Mouse (Mus musculus) CH12.LX (cell line): ENCODE measurements around the gene Rnf32. TPM values are rescaled to one million over a fixed set of nuclear protein-coding genes. Genes with fewer than 3 reads are reported as not detected.

Source experiments
- DNase-seq: peaks from one replicate; pipeline ENCODE4 v3.0.0-alpha.2; 2013; ENCODE audit errors: extremely low read depth
- H3K27ac ChIP-seq: 2 replicates; pipeline ENCODE4 v1.5.1; 2012; ENCODE audit warnings: low read depth, mild to moderate bottlenecking, control low read depth, moderate library complexity; ENCODE audit not compliant: insufficient read depth
- H3K27me3 ChIP-seq: replicated peaks from 2 replicates; pipeline ENCODE3; 2012; ENCODE audit warnings: inconsistent platforms
- H3K36me3 ChIP-seq, 2 experiments: replicated peaks in 1 of 2; 2 replicates each; pipeline versions ENCODE3 to v1.6.1; 2012; ENCODE audit warnings: inconsistent platforms in 1 of 2, low read length in 1 of 2, mild to moderate bottlenecking in 1 of 2, mixed read lengths in 1 of 2, moderate library complexity in 1 of 2; ENCODE audit not compliant: control insufficient read depth in 1 of 2, insufficient read depth in 1 of 2
- H3K4me1 ChIP-seq, 2 experiments: 2 replicates each; pipeline ENCODE4 v1.6.1; 2012; ENCODE audit warnings: inconsistent platforms in 1 of 2, moderate library complexity in 1 of 2; ENCODE audit not compliant: insufficient read depth in 2 of 2, control insufficient read depth in 1 of 2
- H3K4me2 ChIP-seq: 2 replicates; pipeline ENCODE4 v1.6.1; 2012; ENCODE audit warnings: low read depth, mild to moderate bottlenecking, control low read depth; ENCODE audit not compliant: poor library complexity, insufficient read depth, severe bottlenecking
- H3K4me3 ChIP-seq, 3 experiments: fragments of 150-350 bp in 1 of 3; sonication (generic) in 1 of 3; replicated peaks in 1 of 3; 2 replicates each; pipeline versions ENCODE3 to v1.5.1; 2011 to 2012; ENCODE audit warnings: low read depth in 2 of 3, low read length in 2 of 3, mild to moderate bottlenecking in 2 of 3, moderate library complexity in 2 of 3, control low read depth in 1 of 3, improper control_type of control experiment in 1 of 3, inconsistent platforms in 1 of 3, mixed read lengths in 1 of 3; ENCODE audit not compliant: poor library complexity in 1 of 3
- H3K79me2 ChIP-seq: replicated peaks from 2 replicates; pipeline ENCODE4 v1.6.1; 2012; ENCODE audit warnings: mild to moderate bottlenecking, moderate library complexity; ENCODE audit not compliant: control insufficient read depth, poor library complexity, insufficient read depth, severe bottlenecking; ENCODE audit errors: extremely low read depth
- H3K9ac ChIP-seq: 2 replicates; pipeline ENCODE4 v1.6.1; 2012; ENCODE audit warnings: low read depth, mild to moderate bottlenecking, control low read depth, moderate library complexity; ENCODE audit not compliant: insufficient read depth
- H3K9me3 ChIP-seq: replicated peaks from 2 replicates; pipeline ENCODE3; 2012; ENCODE audit warnings: low read length, inconsistent platforms, mixed read lengths
- CHD1 ChIP-seq: IDR thresholded peaks from 2 replicates; pipeline ENCODE4 v1.6.1; 2012; ENCODE audit warnings: low read depth, low read length, improper control_type of control experiment, inconsistent platforms
- CHD2 ChIP-seq: IDR thresholded peaks from 2 replicates; pipeline ENCODE4 v1.6.1; 2011; ENCODE audit warnings: low read length, improper control_type of control experiment
- GABPA ChIP-seq: IDR thresholded peaks from 2 replicates; pipeline ENCODE4 v1.6.1; 2012; ENCODE audit warnings: low read depth, low read length, improper control_type of control experiment, inconsistent platforms; ENCODE audit not compliant: insufficient replicate concordance
- HCFC1 ChIP-seq: IDR thresholded peaks from 2 replicates; pipeline ENCODE4 v1.6.1; 2012; ENCODE audit warnings: low read depth, mild to moderate bottlenecking, inconsistent platforms, low read length, improper control_type of control experiment
- IRF4 ChIP-seq: IDR thresholded peaks from 2 replicates; pipeline ENCODE4 v1.6.1; 2014; ENCODE audit warnings: low read depth, mild to moderate bottlenecking, inconsistent platforms, low read length, improper control_type of control experiment
- JUND ChIP-seq: conservative IDR thresholded peaks from 2 replicates; pipeline ENCODE4 v1.6.1; 2011; ENCODE audit warnings: low read depth, low read length, improper control_type of control experiment
- MAFK ChIP-seq: IDR thresholded peaks from 2 replicates; pipeline ENCODE4 v1.6.1; 2011; ENCODE audit warnings: low read length, improper control_type of control experiment; ENCODE audit not compliant: insufficient replicate concordance
- MAZ ChIP-seq: IDR thresholded peaks from 2 replicates; pipeline ENCODE4 v1.6.1; 2012; ENCODE audit warnings: low read depth, mild to moderate bottlenecking, inconsistent platforms, low read length, improper control_type of control experiment, moderate library complexity
- MYC ChIP-seq: IDR thresholded peaks from 2 replicates; pipeline ENCODE4 v1.6.1; 2011; ENCODE audit warnings: low read depth, mild to moderate bottlenecking, improper control_type of control experiment, low read length
- NRF1 ChIP-seq: IDR thresholded peaks from 2 replicates; pipeline ENCODE4 v1.6.1; 2014; ENCODE audit warnings: low read depth, mild to moderate bottlenecking, inconsistent platforms, low read length, improper control_type of control experiment, moderate library complexity
- POLR2A ChIP-seq: IDR thresholded peaks from 2 replicates; pipeline ENCODE4 v1.6.1; 2011; ENCODE audit warnings: low read depth, mild to moderate bottlenecking, improper control_type of control experiment, low read length
- POLR2AphosphoS2 ChIP-seq: IDR thresholded peaks from 2 replicates; pipeline ENCODE4 v1.6.1; 2011; ENCODE audit warnings: low read depth, low read length, improper control_type of control experiment
- RCOR1 ChIP-seq: conservative IDR thresholded peaks from 2 replicates; pipeline ENCODE4 v1.6.1; 2012; ENCODE audit warnings: low read depth, mild to moderate bottlenecking, inconsistent platforms, low read length, improper control_type of control experiment
- USF2 ChIP-seq: conservative IDR thresholded peaks from 2 replicates; pipeline ENCODE4 v1.6.1; 2011; ENCODE audit warnings: low read depth, low read length, improper control_type of control experiment
- ZC3H11A ChIP-seq: IDR thresholded peaks from 2 replicates; pipeline ENCODE4 v1.6.1; 2012; ENCODE audit warnings: low read depth, mild to moderate bottlenecking, inconsistent platforms, low read length, improper control_type of control experiment
- ZKSCAN1 ChIP-seq: IDR thresholded peaks from 2 replicates; pipeline ENCODE4 v1.6.1; 2012; ENCODE audit warnings: low read depth, inconsistent platforms, low read length, improper control_type of control experiment, borderline replicate concordance
- ZMIZ1 ChIP-seq: IDR thresholded peaks from 2 replicates; pipeline ENCODE4 v1.6.1; 2012; ENCODE audit warnings: low read depth, mild to moderate bottlenecking, inconsistent platforms, low read length, improper control_type of control experiment
- ZNF384 ChIP-seq: IDR thresholded peaks from 2 replicates; pipeline ENCODE4 v1.6.1; 2012; ENCODE audit warnings: low read depth, low read length, improper control_type of control experiment, inconsistent platforms
- dilution Hi-C: fragments of 300-500 bp; cut with MboI; formaldehyde crosslinking; loops from 2 replicates; pipeline ENCODE4 v1.14.3; 2020; ENCODE audit warnings: low sequenced_read_pairs; ENCODE audit not compliant: extremely low pct_unique_long_range_greater_than_20kb, extremely low pct_ligation_motif_present
- in situ Hi-C: fragments of 300-500 bp; cut with MboI; formaldehyde crosslinking; loops from 3 replicates; pipeline ENCODE4 v1.14.3; 2019; ENCODE audit warnings: low sequenced_read_pairs, low pct_ligation_motif_present, low pct_unique_long_range_greater_than_20kb, mixed read lengths
- polyA plus RNA-seq: library from polyadenylated mRNA; unstranded; fragments of >175 nt; gene quantifications from 2 replicates; pipeline ENCODE4 v1.2.1, GENCODE M21; 2012; ENCODE audit warnings: low read depth; ENCODE audit not compliant: insufficient read length
- total RNA-seq, 2 experiments: library from RNA; depleted of rRNA; stranded (reverse); fragments of 300-350 nt in 1 of 2; fragments of >200 nt in 1 of 2; gene quantifications; 2 replicates each; pipeline ENCODE4 v1.2.3; 2012 to 2014

The Rnf32 gene
- total and polyA plus RNA-seq, 3 experiments, result not detected

GRCm38 (mm10) chr5:29251496-29251873 is 55.7 kb downstream of the Rnf32 start:
- Histone ChIP-seq H3K27ac (no peak overlapping the region), H3K4me2 (no peak overlapping the region), H3K9ac (no peak overlapping the region), H3K27me3 (no peaks in the 10 kb centered on the region), H3K36me3 (no peaks in the 10 kb centered on the region), H3K9me3 (no peaks in the 10 kb centered on the region), H3K79me2 (no peaks in the 10 kb centered on the region), H3K4me3 (no peak overlapping the region), H3K4me1 (no peaks in the 10 kb centered on the region)
- TF ChIP-seq GABPA, result no peak
- no peak for TF ChIP-seq RCOR1
- no peak for TF ChIP-seq MYC
- TF ChIP-seq ZNF384, result no peak
- no peak for TF ChIP-seq IRF4
- TF ChIP-seq HCFC1, result no peak
- TF ChIP-seq JUND, result no peak
- no peak for TF ChIP-seq ZKSCAN1
- TF ChIP-seq CHD1, result no peak
- no peak for TF ChIP-seq MAFK
- TF ChIP-seq ZC3H11A, result no peak
- no peak for TF ChIP-seq NRF1
- TF ChIP-seq POLR2AphosphoS2, result no peak
- no peak for TF ChIP-seq MAZ
- TF ChIP-seq POLR2A, result no peak
- TF ChIP-seq CHD2, result no peak
- TF ChIP-seq ZMIZ1, result no peak
- no peak for DNase-seq
- dilution Hi-C loops (no loop called here), in situ Hi-C loops (no loop called here)

- Histone ChIP-seq H3K4me1 (no peaks in the 10 kb centered on the region), H3K27ac (no peak overlapping the region), H3K4me2 (no peak overlapping the region), H3K9me3 (no peaks in the 10 kb centered on the region), H3K9ac (no peak overlapping the region)
- dilution Hi-C loops, result no loop called here
- no peak for TF ChIP-seq USF2
- TF ChIP-seq, all 38 proteins: peak for 0
- H3K4me3 ChIP-seq, result no peak overlapping the region
- in situ Hi-C loops, result no loop called here
- H3K79me2 ChIP-seq, result no peaks in the 10 kb centered on the region
- H3K27me3 ChIP-seq, result no peaks in the 10 kb centered on the region
- DNase-seq, result no peak
- H3K36me3 ChIP-seq, result no peaks in the 10 kb centered on the region
Measured at GRCm38 (mm10) chr5:29253876-29254275, 58.1 kb downstream of the Rnf32 start.
